Mouse (Mus musculus) T-helper 1 cell (primary cell): ENCODE measurements around the gene Arid4b.
"Not testable (repeated sequence)": the region's sequence is repeated elsewhere in the genome, so short reads cannot be mapped to it uniquely, and the experiment has no call there.

Experiments
- in situ Hi-C: fragments of 300-600 bp; cut with MboI, MseI; formaldehyde crosslinking; loops from one replicate; pipeline ENCODE4 v1.15.1; 2025; ENCODE audit warnings: high pct_unique_total_duplicates

The Arid4b gene

GRCm38 (mm10) chr13:14063013-14063941, at the start of gene Arid4b, which contains the start of gene Ggps1:
Gene Arid4b (plus strand): TSS chr13:14063232.
Gene Ggps1 (minus strand): TSS chr13:14063488.
- in situ Hi-C loops = no loop called here

GRCm38 (mm10) chr13:14014001-14014400, 49.0 kb upstream of the Arid4b start:
- in situ Hi-C loops = no loop called here

- in situ Hi-C loops = no loop called here
Observed at GRCm38 (mm10) chr13:14014540-14014939, 48.5 kb upstream of the Arid4b start.

- in situ Hi-C loops = no loop called here
Observed at GRCm38 (mm10) chr13:14015609-14016008, 47.4 kb upstream of the Arid4b start.

GRCm38 (mm10) chr13:14018283-14018682, 44.7 kb upstream of the Arid4b start:
- in situ Hi-C loops = no loop called here

- in situ Hi-C loops = no loop called here
Observed at GRCm38 (mm10) chr13:14018852-14019251, 44.2 kb upstream of the Arid4b start.

- in situ Hi-C loops = not testable (repeated sequence)
Observed at GRCm38 (mm10) chr13:14021417-14021816, 41.6 kb upstream of the Arid4b start.

- in situ Hi-C loops = loop anchor here (25.0 kb wide), 1 partner anchor 587 kb away; the partner anchor contains the start of genes Mrpl32 and Psma2
Observed at GRCm38 (mm10) chr13:14025554-14025953, 37.5 kb upstream of the Arid4b start.

- in situ Hi-C loops = loop anchor here (25.0 kb wide), 1 partner anchor 586 kb away; the partner anchor contains the start of genes Mrpl32 and Psma2
Observed at GRCm38 (mm10) chr13:14026154-14026820, 36.7 kb upstream of the Arid4b start.

- in situ Hi-C loops = loop anchor here (25.0 kb wide), 1 partner anchor 579 kb away; the partner anchor contains the start of genes Mrpl32 and Psma2
Observed at GRCm38 (mm10) chr13:14033309-14034072, 29.5 kb upstream of the Arid4b start.

- in situ Hi-C loops = loop anchor here (25.0 kb wide), 1 partner anchor 578 kb away; the partner anchor contains the start of genes Mrpl32 and Psma2
Observed at GRCm38 (mm10) chr13:14034073-14034348, 29.0 kb upstream of the Arid4b start.

- in situ Hi-C loops = loop anchor here (25.0 kb wide), 1 partner anchor 577 kb away; the partner anchor contains the start of genes Mrpl32 and Psma2
Observed at GRCm38 (mm10) chr13:14035352-14035751, 27.7 kb upstream of the Arid4b start.

GRCm38 (mm10) chr13:14035875-14036630, 27.0 kb upstream of the Arid4b start:
- in situ Hi-C loops = loop anchor here (25.0 kb wide), 1 partner anchor 576 kb away; the partner anchor contains the start of genes Mrpl32 and Psma2

- in situ Hi-C loops = loop anchor here (25.0 kb wide), 1 partner anchor 573 kb away; the partner anchor contains the start of genes Mrpl32 and Psma2
Observed at GRCm38 (mm10) chr13:14038911-14039291, 24.1 kb upstream of the Arid4b start.

- in situ Hi-C loops = loop anchor here (25.0 kb wide), 1 partner anchor 573 kb away; the partner anchor contains the start of genes Mrpl32 and Psma2
Observed at GRCm38 (mm10) chr13:14039292-14039965, 23.6 kb upstream of the Arid4b start, which contains the start of gene Tbce. Gene Tbce (minus strand): TSS chr13:14039638.

GRCm38 (mm10) chr13:14040186-14040585, 22.8 kb upstream of the Arid4b start:
- in situ Hi-C loops = loop anchor here (25.0 kb wide), 1 partner anchor 572 kb away; the partner anchor contains the start of genes Mrpl32 and Psma2

- in situ Hi-C loops = loop anchor here (25.0 kb wide), 1 partner anchor 568 kb away; the partner anchor contains the start of genes Mrpl32 and Psma2
Observed at GRCm38 (mm10) chr13:14043851-14044250, 19.2 kb upstream of the Arid4b start.

- in situ Hi-C loops = loop anchor here (25.0 kb wide), 1 partner anchor 568 kb away; the partner anchor contains the start of genes Mrpl32 and Psma2
Observed at GRCm38 (mm10) chr13:14044521-14044920, 18.5 kb upstream of the Arid4b start.

- in situ Hi-C loops = loop anchor here (25.0 kb wide), 1 partner anchor 562 kb away; the partner anchor contains the start of genes Mrpl32 and Psma2
Observed at GRCm38 (mm10) chr13:14049878-14050277, 13.2 kb upstream of the Arid4b start.
